Mouse (Mus musculus) activated CD4-positive, CD25-positive, alpha-beta regulatory T cell (primary cell): ENCODE results near the gene Rhou. TPM values are rescaled to one million over a fixed set of nuclear protein-coding genes. Genes with fewer than 3 reads are reported as not detected.

Source experiments
- polyA plus RNA-seq, 2 experiments: library from polyadenylated mRNA; unstranded; fragments of 100-300 nt; shearing (Covaris generic); gene quantifications; one replicate each; pipeline ENCODE4 v1.2.1; 2017

Rhou gene
- under 1 TPM; 0.14 to 0.36 TPM for polyA plus RNA-seq

DNA sequence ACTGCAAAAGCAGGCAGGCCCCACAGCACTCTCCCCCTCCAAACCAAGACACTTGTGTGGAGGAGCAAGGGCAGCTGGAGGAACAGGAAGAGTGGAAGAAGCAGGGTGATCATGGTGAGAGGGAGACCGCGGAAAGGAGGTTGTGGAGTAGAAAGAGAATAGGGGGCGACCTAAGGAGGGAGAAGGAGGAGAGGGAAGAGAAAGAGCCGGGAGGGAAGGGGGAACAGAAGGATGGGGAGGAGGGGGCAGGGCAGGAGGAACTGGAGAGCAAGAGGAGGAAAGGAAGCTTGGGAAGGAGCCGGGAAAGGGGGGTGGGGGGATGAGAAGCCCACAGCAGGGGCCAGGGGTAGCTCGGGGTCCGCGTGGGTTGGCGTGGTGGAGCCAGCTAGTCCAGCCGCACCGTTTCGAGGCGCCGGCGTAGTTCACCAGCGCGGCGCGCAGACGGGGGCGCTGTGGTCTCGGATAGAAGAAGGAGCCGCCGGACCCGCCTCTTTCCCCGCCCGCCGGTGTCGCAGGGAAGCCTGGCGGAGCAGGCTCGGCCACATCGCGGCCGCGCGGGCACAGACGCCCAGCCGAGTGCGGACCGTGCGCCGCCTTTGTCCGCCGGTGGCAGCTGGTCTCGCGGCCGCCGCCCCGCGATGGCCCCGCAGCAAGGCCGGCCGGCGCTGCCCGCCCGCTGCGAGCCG lies at the start of gene Rhou:
Rhou (plus strand) TSS at position 622 of the 686 bp plus-strand sequence.

Other genes with a start within 250 kb of the Rhou start
- gene Mc1r, start 246.8 kb upstream of the Rhou start, polyA plus RNA-seq: under 1 TPM; 0.13 to 0.18 TPM
- under 1 TPM in 1 of 2 experiments, not detected in 1; 0.58 TPM for gene Tubb3, start 242.5 kb upstream of the Rhou start, polyA plus RNA-seq
- 10 to 100 TPM in 1 of 2 experiments, 1 to 10 TPM in 1; 8.8 to 13.3 TPM for gene Def8, start 230.4 kb upstream of the Rhou start, polyA plus RNA-seq
- gene Afg3l1, start 176.0 kb upstream of the Rhou start, polyA plus RNA-seq: 10 to 100 TPM; 67.8 to 68.6 TPM
- gene Dbndd1, start 138.5 kb upstream of the Rhou start, polyA plus RNA-seq: under 1 TPM; 0.31 to 0.86 TPM
- gene Gas8, start 135.1 kb upstream of the Rhou start, polyA plus RNA-seq: 1 to 10 TPM; 7.7 to 9.6 TPM
- 10 to 100 TPM; 22.5 to 26.8 TPM for gene Rab4a, start 152.1 kb downstream of the Rhou start, polyA plus RNA-seq
- 10 to 100 TPM; 12.1 to 14.9 TPM for gene Ccsap, start 206.3 kb downstream of the Rhou start, polyA plus RNA-seq
- gene Acta1, start 240.8 kb downstream of the Rhou start, polyA plus RNA-seq: under 1 TPM; 0.16 TPM